Mouse (Mus musculus): ENCODE measurements at regions not wholly inside any gene's neighbourhood (a gene's known extent, or its start where the extent isn't known, plus 50 kb on each side); places are given as distances from the start of the nearest gene placed in this dataset.

DNA sequence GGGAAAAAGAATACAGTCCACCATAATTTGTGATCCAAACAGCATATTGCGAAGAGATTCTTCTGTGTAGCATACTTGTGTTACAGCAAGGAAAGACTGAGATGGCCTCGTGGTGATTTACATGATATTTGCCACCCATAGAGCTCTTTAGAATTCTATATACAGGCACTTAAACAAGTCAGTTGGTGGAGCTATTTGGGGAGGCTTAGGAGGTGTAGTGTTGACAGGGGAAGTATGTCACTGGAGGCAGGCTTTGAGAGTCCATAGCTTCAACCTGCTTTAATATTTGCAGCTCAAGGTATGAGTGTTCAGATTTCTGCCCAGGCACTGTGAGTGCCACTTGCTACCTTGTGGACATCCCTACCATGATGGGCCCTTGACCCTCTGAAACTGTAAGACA is 187.3 kb downstream of the Ostf1 start:
- DNase-seq (ENCODE audit: low spot score), result no peak

- peak; percentile 14 for DNase-seq (ENCODE audit: low spot score)
Measured at GRCm38 (mm10) chr19:18436351-18436750, 195.3 kb downstream of the Ostf1 start.

- peak; percentile 14 for DNase-seq (ENCODE audit: low spot score)
Measured at GRCm38 (mm10) chr19:18420381-18420785, 211.2 kb downstream of the Ostf1 start.

GRCm38 (mm10) chr19:18418548-18418947 is 213.1 kb downstream of the Ostf1 start:
- no peak for DNase-seq (ENCODE audit: low spot score)

DNA sequence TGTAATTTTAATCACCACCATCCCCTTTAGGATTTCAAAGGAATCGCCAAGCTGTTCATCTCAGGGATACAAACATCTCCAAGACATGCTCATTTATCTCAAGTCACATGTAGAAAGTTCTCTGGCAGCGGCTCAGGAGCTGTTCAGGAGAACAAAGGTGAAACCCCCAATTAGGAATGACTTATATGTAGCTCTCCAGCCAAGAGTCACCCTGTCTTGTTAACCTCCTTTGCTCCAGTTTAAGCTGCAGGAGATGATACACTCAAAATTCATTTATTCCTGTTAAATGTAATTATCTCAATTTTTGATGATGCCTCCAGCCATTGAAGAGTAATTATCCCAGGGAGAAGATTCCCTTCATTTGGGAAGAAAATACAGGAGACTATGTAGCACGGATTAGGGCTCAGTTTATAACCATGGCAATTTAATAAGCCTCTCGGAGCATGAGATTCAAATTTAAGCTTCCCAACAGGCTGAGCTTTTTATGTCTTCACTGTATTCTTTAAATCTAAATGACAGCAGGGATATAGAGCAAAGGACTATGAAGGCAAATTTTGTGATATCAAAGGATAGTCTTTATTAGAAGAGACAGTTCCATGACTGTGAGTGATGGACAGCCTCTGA is 254.0 kb downstream of the Ostf1 start:
- no peak for DNase-seq (ENCODE audit: low spot score)

- no peak for DNase-seq (ENCODE audit: low spot score)
Measured at GRCm38 (mm10) chr19:18368612-18369011, 263.0 kb downstream of the Ostf1 start.

DNA sequence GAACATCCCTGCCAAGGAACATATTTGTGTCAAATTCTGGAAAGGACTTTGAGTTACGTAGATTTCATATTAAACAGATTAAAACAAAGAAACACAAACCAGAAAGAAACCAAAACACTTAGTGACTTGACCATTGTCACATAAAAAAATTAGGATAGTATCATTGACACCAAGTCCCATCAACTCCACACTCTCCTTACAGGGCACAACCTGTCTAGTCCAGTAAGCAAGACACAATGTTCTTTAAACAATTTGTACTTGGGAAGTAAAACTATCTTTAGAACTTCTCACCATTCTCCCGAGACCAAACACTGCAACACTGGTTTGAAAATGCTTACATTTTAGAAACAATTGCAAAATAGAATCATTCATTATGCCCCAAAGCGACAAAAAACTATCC is 277.7 kb downstream of the Ostf1 start:
- no peak for DNase-seq (ENCODE audit: low spot score)

DNA sequence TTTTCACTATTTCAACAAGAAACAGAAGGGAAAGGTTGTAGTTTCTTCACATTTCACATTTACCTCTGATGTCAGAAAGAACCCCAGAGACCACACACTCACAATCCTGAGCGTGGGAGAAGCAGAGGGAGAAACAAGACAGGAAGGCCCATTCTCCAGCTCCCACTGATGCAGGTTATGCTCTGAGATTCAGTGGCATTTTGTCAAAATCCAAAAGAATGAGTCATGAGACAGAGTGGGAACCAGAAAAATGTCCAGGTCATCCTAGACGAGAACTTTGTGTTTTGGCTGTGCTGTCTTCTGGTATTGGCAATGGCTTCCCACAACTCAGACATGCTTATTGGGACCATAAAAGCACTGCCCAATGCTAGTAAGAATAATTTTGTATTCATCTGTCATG is 285.9 kb downstream of the Ostf1 start:
- DNase-seq (ENCODE audit: low spot score), result no peak

DNA sequence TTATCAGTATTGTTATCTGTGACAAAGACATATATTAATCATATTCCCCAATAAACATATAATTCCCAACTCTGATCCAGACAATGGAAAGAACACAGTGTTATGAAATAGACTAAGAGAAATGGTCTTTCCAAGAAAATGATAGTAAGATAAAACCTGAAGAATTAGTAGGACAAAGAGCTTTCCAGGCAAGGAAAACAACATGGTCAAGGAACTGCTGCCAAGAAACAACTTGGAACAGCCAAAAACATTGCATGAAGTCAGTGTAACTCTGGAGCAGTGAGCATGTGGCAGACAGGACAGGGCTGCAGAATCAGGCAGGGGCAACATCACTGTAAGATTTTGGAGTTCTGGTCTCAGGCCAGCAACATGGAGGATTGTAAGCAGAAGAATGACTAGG is 288.0 kb downstream of the Ostf1 start:
- no peak for DNase-seq (ENCODE audit: low spot score)

DNA sequence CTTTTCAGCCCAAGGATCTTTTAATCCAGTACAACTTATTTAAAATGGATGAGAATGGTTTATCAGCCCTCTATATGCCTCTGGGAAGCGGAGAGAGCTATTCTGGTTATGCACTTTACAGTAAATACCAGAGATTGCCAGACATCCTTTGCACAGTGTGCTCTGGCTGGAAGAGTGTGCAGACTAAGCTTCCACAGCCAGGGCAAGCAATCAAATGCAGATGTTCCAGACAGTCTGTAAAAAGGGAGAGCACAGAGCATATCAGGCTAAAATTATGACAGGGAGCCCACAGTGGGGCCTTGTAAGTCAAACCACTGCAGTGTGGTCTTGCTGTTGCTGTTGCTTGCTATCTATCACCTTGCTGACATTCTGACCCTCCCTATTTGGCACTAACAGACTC is 288.6 kb downstream of the Ostf1 start:
- DNase-seq (ENCODE audit: low spot score), result no peak

GRCm38 (mm10) chr19:18337819-18338555 is 293.6 kb downstream of the Ostf1 start:
- DNase-seq (ENCODE audit: low spot score), result no peak

DNA sequence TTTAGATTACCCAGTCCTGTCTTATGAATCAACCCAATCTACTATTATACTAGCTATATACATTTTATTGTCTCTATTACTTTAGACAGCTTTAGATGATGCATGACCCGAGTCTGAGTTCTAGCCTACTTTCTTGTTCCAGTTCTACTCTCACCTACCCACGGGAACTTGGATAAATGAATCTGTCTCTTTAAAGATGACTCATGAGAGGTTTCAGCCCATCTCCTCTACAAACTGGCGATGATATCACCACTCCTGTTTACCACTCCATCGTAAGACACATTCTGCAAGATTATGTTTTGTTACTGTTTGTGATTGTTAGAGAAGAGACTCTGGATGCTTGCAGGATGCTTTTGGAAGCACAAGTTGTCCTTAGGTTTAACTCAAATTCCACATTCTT is 295.0 kb downstream of the Ostf1 start:
- no peak for DNase-seq (ENCODE audit: low spot score)

DNA sequence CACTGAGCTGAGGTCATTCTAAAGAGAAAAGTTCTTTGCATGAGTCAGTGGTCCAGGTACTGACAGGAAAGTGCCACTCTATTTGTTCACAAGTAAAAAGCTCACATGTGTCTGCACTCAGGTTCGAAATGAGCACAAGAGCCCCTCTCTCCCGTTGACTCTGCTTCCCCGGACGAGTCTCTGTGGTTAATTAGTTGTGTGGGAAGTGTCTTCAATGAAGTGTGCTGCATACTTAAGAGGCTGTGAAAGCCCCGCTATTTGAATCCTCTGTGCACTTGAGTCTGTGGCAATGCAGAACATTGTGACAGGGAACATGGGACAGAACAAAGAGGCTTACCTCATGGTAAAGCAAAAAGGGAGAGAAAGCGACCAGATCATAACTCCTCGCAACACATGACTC is 297.0 kb downstream of the Ostf1 start:
- no peak for DNase-seq (ENCODE audit: low spot score)

- no peak for DNase-seq (ENCODE audit: low spot score)
Measured at GRCm38 (mm10) chr19:18331811-18332210, 299.8 kb downstream of the Ostf1 start.

DNA sequence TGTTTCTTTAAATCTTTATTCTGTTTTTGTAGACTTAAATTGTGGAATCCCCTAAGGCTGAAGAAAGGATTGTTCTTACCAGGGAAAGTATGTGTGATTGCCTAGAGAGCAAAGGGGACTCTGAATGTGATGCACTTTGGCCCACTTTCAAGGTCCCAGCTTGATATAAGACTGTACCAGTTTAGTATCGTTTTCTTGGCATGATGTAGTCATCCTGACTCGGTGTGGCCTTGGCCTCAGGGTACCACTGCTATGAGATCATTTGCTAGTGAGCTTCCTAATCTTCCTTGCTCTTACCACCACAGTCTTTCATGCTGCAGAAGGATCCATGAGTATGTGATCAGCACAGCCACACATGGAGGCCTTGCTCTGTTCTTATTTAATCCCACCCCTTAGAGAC is 302.2 kb downstream of the Ostf1 start:
- DNase-seq (ENCODE audit: low spot score), result no peak

DNA sequence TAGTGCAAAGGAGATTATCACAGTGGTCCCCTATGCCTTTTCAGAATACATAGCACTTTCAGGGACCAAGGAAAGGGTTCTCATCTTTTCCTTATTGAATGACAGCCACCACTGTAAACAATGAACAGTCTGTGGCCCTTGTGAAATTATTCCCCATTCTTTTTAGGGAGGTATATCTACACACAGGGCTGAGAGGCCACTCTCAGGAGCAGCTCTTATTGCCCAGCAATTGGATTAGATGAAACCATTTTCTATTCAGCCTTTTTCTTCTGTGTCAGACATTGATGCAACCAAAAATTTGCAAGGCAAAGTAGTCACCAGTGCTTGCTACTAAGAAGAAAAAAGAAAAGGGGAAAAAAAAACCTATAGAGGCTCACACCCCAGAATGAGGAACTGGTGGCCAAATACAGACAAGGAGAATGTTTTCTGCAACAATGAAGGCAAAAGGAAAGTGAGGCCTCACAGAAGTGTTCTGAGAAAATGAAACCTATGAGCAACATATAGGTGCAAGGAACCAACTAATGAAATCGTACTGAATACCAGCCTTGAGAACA is 313.2 kb downstream of the Ostf1 start:
- no peak for DNase-seq (ENCODE audit: low spot score)

DNA sequence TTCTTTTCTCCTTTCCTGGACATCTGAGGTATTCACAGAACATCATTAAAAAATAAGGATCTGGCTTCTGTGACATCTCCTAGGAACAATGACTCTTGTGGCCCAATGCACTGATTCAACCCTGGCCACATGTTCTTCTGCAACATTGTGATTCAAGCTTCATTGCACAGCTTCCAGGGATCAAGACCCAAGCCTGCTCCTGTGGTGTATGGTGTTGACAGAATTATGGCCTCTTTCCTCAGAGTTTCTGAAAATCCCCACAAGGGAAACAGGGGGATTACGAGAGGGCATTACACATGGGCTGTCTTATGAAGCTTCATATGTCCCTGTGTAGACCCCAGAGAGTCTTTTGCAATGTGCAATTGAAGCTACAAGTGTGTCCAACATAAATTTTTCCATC is 358.2 kb downstream of the Ostf1 start:
- DNase-seq (ENCODE audit: low spot score), result no peak

DNA sequence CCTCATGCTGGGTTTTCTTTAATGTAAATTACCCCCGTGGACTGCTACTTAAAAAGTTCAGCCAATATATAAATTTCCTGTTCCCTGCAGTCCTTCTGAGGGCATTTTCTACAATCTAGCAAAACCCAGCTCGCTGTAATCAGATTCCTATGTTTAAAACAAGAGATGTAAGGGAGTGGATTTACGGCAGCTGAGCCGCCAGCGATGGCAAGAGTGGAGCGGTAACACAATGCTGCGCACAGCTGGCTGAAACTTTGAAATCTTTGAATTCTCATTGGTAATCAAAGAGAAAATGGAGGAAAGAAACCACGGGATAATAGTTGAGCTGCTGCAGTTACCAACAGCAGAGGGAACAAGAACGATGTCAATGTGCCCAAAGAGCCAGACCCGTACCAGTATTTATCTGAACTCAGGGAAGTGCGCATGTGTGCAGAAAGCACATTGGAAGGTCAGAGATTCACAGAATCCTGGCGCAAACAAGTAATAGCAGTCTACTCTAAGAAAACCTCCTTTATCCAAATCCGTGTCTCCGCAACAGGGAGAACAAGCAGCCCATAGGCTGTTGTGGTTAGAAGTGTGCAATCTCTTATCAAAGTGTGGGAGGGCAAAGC is 376.4 kb downstream of the Ostf1 start:
- DNase-seq (ENCODE audit: low spot score), result peak; percentile 5

DNA sequence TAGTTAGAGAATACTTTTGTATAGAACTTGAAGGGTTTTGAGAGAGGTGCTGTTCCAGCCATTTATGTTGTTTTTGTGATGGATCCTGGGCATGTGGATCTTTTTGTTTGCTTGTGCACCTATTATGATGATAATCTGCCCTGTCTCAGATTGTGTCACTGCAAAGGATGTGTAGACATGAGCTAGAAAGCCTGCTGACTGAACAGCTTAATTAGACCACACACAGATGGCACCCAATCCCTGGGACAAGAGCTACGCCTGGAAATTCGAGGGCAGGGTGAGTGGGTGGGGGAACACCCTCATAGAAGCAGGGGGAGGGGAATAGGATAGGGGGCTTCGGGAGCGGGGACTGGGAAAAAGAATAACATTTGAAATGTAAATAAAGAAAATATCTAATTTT is 378.3 kb downstream of the Ostf1 start:
- no peak for DNase-seq (ENCODE audit: low spot score)
